Mouse (Mus musculus) ES-CJ7 (cell line): ENCODE measurements around the gene Olfr90.
"Not testable (repeated sequence)": the region's sequence is repeated elsewhere in the genome, so short reads cannot be mapped to it uniquely, and the experiment has no call there.

Experiments used
- DNase-seq: peaks from one replicate; pipeline ENCODE4 v3.0.0; 2011; ENCODE audit warnings: low read depth, low spot score

The Olfr90 gene

DNA sequence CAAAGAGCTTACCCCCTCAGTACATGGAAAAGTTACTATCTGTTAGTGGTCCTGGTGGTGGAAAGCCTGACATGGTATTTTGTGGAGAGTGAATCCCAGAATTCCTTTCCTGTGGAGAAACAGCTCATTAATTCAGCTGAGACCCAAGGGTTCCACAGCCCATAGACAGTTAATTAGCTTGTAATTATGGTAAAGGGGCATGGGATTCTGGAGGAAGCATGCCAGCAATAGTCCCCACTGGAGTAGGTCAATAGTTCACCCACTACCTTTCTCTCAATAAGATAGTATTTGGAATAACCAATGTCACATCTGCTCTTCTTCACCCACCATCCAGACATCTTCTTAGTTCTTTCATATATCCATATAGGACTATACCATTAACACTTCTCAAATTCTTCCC is at the start of gene Olfr90:
Olfr90 (minus strand) TSS at position 101 of the 400 bp plus-strand sequence.
- DNase-seq, result no peak

DNA sequence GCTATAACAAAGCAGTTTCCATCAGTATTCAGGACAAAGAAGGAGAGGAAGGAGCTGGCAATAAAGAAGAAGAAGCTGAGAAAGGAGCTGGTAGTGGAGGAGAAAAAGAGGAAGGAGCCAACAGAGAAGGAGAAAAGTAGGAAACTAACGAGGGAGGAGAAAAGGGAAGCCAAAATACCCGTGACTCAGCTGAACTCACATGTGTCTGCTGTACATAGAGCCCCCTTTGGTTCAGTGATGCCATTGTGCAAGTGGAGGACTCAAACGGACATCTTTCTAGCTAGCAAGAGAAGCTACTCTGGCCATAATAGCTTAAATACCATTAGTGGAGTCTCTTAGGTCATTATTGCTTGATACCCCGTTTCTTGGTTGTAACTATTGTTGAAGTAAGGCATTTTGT is 43.1 kb upstream of the Olfr90 start:
- DNase-seq, result not testable (repeated sequence)

DNA sequence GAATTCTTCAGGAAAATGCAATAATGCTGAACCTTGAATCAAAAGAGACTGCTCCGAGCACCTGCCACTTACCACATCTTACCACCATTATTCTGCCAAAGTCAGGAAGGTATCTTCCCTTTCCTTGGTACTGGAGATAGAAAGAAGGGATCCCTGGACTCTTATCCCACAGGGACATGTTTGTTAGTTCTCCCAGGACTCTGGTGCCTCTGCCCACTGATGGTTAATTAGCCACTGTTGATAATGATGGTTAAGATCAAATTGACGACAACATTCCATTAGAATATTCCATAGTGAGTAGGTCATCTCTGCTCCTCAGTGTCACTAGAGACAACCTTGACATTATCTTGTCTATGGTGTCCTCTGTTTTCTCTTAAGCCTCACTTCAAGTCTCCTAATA is 31.7 kb upstream of the Olfr90 start, which contains the start of gene Olfr92:
Olfr92 (minus strand) TSS at position 101 of the 400 bp plus-strand sequence.
- no peak for DNase-seq

DNA sequence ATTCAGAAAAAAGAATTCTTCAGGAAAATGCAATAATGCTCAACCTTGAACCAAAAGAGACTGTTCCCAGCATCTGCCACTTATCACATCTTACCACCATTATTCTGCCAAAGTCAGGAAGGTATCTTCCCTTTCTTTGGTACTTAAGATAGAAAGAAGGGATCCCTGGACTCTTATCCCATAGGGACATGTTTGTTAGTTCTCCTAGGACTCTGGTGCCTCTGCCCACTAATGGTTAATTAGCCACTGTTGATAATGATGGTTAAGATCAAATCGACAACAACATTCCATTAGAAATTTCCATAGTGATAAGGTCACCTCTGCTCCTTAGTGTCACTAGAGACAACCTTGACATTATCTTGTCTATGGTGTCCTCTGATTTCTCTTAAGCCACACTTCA is 9.9 kb upstream of the Olfr90 start, which contains the start of gene Olfr91:
Olfr91 (minus strand) TSS at position 101 of the 400 bp plus-strand sequence.
- no peak for DNase-seq

DNA sequence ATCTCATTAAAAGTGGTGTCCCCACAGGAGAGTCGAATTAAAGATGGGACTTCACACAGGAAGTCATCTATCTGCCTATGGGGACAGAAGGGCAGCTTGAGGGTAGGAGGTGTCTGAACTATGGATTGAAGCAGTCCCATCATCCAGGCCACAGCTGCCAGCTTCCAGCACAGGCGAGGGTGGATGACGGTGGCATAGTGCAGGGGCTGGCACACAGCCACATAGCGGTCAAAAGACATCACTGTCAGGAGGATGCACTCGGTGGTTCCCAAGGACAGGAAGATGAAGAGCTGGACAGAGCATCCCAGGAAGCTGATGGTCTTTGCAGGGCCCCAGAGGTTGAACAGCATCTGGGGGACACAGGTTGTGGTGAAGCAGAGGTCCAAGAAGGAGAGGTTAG is 5.0 kb upstream of the Olfr90 start:
- no peak for DNase-seq

DNA sequence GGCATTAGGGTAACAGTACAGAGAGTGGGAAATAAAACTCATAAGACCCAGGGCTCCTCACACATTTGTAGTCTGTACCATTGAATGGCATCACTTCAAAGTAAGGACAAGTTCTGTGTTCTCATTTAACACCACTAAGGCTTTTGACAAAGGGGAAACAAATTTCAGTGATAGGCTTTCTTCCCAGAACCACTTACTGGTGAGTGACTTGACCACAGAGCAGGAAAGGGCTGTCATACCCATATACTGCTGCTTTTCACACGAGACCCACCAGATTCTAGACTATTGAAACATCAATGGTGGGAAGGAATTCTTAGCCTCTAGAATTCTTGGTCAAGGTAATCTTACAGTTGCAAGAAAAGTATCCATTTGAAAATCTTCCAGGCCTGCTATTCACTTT is 3.9 kb upstream of the Olfr90 start:
- no peak for DNase-seq

DNA sequence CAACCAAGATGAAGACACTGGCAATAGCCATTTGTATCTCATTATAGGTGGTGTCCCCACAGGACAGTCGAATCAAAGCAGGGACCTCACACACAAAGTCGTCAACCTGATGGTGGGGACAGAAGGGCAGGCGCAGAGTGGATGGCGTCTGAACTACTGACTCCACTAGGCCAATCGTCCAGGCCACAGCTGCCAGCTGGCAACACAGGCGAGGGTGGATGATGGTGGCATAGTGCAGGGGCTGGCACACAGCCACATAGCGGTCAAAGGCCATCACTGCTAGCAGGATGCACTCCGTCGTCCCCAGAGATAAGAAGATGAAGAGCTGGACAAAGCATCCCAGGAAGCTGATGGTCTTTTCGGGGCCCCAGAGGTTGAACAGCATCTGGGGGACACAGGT is 2.8 kb downstream of the Olfr90 start:
- no peak for DNase-seq

DNA sequence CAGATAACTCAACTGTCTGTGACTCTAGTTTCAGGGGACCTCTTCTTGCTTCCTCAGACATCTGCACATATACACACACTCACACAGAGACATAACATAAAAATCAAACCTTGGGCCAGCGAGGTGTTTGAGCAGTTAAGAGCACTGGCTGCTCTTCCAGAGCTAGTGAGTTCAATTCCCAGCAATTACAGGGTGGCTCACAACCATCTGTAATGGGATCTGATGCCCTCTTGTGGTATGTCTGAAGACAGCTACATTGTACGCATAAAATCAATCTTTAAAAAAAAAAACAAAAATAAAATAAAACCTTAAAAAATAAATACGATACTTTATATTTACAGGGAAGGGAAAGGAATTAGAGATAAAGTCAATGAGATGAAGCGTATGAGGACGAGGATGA is 3.7 kb downstream of the Olfr90 start:
- peak; percentile 54 for DNase-seq

DNA sequence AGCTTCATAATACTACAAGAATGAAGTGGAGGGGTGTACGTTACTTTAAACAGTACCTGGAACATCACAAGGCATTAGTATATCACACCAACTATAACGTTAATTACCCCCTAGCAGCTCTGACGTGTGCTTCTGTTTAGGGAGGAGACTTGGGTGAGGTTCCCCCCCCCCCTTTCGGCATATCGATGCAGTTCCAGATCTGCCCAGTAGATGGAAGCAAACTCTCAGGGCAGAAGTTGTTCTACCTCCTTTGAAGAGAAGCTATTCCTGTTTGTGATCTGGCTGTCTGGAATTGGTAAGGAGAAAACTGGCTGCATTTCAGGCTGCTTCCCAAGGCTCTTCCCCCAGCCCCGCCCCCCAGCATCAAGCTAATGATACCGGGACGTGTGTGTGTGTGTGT is 5.0 kb downstream of the Olfr90 start:
- DNase-seq, result peak; percentile 84

DNA sequence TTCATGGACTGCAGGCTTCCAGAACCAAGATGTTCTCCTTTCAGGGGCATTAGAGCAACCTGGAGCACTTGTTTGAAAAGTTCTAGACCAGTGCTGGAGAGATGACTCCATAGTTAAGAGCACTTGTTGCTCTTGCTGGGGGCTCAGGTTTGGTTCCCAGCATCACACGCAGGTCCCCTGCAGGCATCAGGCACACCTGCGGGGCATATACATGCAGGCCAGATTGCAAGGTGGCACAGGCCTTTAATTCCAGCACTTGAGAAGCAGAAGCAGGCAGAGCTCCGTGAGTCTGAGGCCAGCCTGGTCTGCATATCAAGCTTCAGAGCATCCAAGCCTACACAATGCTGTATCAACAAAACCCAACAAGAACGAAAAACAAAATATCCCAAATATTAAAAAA is 6.6 kb downstream of the Olfr90 start:
- no peak for DNase-seq

DNA sequence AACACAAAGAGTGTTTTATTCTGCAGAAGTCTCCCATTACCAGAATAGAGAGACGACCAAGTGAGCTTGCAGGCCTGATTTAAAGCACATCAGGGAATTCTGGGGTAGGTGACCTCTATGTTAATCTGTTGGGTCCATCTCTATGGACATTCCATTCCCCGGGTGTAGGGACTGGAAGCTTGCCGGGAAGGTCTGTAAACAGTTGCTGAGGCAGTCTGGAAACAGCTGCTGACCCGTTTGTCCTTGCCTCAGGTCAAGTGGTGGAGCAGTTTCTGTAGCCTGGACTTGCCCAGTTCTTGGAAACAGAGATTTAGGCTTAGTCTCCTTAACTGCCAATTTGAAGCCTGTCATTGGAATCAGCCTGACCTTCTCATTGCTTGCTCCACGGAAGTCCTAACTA is 8.2 kb downstream of the Olfr90 start:
- DNase-seq, result peak; percentile 82

DNA sequence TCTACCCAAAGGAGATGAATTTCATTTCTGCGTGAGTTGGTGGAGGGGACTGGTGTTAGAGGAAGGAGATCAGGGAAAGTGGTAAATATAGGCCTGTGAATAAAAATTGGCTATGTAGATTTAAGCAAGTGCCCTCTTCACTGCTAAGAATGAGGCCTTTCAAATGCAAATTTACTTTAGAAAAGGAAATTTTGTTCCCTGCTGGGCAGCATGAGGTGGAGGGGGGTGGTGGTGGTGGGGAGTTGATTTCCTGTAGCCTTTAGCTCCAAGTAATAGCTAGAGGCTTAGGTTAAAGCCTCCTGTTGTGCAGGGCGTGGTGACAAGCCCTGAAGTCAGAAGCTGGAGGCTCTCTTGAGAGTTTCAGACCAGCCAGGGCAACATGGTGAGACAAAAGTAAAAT is 9.3 kb downstream of the Olfr90 start:
- peak; percentile 96 for DNase-seq

DNA sequence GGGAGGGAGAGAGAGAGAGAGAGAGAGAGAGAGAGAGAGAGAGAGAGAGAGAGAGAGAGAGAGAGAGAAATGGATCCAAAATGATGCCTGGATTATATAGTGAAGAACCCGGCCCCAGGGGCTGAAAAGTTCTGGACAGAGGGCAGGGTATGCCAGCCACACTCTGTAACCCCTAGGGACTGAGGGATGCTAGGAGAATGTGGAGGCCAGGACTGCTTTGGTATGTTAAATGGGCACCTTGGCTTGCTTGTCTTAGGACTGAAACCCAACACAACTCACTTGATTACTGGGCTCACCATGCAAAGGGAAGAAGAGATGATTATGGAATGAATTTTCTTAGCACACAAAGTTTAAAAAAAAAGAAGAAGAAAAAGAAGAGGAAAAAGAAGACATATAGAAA is 10.1 kb downstream of the Olfr90 start:
- DNase-seq, result peak; percentile 88

DNA sequence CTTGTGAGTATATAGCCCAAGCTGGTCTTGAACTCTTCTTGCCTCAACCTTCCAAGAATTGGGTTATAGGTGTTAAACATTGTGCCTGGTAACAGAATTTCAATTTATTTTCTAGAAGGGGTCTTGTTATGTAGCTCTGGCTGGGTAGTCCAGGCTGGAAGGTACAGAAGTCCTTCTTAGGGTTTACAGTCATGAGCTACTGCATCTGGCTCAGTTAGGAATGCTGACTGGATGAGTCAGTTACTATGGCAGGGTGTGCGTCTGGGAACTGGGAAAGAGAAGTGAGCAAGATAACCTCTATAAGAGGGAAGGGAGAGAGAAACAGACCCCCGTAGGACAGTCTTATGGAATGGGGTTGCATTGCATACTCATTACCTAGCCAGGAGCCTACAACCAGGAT is 12.5 kb downstream of the Olfr90 start:
- DNase-seq, result no peak

DNA sequence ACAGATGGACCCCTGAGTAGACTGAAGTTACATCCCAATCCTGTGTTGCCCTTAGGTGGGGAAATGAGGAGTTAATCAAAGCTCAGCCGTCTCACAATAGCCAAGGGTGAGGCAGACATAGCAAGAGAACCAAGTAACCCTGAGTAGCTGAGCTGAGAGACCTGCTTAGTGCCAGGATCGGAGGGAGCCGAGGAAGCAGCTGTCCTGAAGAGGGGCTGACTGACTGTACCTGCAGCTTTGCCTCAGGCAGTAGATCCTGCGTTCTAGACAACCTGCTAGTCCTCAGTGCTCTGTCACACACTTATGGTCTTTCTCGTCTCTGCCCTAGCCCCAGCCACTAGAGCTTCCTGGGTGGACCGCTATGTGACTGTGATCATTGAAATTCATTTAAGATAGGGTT is 13.1 kb downstream of the Olfr90 start:
- DNase-seq, result no peak

DNA sequence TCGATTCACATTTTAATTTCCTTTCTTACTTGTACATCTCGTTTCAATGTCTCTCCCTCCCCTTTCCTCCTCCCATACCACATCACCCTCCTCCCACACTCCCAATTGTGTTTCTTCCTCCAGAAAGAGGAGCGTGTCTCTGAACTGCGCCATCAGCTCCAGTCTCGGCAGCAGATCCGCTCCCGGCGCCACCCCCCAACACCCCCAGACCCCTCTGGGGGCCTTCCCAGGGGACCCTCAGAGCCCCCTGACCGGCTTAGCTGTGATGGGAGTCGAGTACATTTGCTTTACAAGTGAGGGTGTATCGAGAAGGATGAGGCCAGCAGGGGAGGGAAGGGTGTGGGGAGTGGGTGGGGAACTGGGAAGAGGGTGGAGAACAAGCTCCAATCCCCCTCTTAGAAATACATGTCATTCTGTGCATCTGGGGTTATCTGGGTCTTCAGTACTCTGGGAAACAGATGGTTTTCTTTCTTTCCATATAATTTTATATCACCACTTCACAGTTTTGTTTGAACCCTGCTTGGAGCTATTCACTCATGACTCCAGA is 15.5 kb downstream of the Olfr90 start:
- peak; percentile 70 for DNase-seq

DNA sequence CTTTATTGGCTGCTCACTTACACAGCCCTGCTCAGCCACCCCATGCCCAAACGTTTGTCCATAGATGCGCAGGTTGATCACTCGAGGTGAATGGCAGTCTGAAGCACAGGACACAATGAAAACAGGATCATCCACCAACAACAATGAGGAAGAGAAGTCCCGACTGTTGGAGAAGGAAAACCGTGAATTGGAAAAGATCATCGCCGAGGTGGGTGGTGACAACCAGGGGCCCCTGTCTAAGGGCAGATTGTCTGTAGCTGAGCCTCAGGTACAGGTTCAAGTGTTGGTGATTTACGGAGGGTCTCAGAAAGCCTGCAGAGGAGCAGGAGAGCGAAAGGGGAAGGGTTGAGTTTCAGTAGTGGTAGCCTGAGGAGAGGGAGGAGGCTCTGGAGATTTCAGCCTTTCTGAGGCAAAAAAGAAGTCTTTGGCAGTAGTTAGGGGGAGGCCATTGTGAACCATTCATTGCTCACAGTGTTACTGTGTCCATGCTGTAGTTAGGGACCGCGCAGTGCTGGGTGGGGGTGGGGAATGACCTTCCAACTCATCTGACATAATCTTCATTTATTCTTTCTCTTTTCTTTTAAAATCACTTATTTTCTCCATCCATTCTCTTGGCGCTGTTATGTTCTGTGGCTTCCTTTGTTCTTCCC is 16.1 kb downstream of the Olfr90 start:
- peak; percentile 56 for DNase-seq

DNA sequence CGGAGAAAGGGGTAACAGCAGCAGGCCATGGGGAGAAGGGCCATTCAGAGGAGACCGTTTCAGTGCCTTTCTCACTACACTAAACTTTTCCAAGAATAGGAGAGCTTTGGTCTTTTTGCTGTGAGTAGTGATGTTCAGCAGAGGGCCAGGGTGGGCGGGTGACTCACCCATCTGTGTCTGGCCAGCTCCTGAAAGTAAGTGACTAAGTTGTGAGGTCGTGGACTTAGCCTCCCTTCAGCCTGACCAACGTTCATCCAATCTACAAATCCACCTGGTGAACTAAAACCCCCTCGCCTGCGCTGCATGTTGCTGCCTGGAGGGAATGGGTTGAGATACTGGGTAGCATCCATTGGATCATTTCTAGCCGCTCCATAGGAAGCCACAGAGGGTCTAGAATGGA is 18.2 kb downstream of the Olfr90 start:
- DNase-seq, result no peak

DNA sequence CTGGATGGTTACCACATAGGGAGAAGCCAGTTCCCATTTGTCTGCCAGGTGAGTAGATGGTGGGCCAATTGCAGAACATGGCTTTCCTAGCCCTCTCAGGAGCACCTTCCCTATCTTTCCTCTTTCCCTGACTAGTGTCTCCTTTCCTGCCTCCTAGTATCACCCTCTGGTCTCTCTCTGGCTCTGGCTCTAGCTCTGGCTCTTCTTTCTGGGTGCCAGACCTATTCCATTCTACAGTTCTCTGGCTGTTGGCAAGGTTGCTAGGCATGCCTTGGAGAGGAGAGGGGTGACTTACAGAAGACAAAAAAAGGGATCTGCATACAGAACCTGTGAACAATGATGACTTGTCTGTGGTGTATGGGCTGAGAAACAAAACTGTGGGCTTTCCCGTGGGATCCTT is 20.4 kb downstream of the Olfr90 start:
- DNase-seq, result no peak

DNA sequence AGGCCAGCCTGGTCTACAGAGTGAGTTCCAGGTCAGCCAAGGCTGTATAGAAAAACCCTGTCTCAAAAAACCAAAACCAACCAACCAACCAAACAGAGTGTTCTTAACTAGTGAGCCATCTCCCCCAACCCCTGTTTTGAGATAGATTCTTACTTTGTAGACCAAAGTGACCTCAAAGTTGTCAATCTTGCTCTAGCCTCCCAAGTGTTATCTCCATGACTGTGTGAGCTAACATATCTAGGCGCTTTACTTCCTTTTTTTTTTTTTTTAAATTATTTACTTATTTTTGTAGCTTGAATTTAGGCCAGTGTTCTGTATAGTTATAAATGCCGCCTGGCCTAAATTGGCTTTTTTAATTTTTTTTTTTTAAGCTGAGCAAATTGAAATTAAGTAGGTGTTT is 22.3 kb downstream of the Olfr90 start:
- no peak for DNase-seq

DNA sequence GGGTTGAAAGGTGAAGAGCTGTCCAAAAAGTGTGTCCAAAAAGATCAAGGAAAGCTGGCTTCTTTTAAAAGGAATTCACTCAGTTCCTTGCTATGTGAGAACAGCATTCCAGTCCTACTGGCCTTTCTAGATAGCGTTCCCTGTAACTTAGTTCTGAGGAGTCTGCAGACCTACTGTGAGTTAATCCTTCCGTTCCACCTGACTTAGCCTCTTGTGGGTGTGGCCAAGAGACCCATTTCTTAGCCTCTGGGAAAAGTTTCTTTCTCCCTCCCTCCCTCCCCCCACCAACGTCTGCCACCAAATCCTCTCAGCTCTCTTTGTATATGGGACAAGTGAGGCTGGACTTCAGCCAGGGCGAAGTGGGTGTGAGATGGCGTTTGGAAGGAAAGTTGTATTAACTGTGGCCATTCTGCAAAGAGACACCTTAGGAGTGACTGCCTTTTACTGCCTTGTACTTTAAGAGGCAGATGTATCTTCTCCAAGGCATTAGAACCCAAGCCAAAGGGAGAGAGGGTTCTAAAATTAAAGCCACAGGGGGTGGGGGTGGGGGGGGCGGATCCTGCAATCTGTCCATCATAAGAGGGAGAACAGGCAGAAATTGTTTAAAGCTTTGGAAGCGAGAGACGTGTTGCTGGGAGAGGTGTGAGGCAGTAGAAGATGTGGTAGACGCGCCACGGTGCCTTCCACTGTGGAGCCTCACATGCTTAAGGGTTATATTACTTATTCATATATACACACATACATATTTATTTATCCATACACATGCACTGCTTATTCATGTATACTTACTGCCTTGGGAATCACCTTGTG is 24.4 kb downstream of the Olfr90 start:
- no peak for DNase-seq

DNA sequence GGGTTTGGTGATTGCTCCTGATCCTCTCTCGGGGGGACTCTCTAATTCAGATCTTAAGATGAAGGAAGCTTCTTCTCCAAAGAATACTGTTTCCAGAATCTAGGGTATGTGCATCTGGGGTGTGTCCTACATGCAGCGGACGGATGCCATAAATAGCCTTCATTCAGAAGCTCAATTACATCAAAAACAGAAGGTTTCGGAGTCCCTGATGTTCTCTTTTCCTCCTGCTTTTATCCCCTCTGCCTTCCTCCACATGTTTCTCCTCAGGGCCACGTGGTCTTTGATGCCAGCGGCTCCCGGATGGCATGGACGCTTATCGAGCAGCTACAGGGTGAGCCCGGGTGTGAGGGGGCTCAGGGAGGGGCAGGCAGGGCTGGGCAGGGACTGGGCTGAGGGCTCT is 25.2 kb downstream of the Olfr90 start:
- no peak for DNase-seq

DNA sequence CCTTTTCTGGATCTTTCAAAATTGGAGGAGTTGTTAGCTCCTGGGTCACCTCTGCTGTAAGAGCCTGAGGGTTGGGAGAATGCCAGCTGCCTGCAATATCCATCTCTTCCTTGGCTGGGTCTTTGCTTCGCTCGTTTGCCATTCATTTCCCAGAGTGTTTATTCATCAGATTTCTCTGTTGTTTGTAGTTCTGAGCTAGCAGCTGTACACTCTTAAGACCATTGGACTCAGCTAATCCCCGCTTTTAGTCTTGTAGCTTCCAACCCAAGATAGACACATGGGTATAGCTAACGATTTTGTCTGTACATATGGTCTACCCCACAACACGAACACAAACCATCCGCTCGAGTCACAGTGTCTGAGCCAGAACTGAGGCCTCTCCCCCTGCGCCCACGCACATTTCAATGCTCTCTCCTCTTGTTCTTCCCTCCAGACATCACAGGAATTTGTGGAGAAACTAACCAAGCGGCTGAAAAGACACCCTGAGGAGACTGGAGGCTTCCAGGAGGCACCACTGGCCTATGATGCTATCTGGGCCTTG is 26.1 kb downstream of the Olfr90 start:
- DNase-seq, result no peak
